ENCODE assay signal across 16 mouse cellular contexts in the genomic region with DNA sequence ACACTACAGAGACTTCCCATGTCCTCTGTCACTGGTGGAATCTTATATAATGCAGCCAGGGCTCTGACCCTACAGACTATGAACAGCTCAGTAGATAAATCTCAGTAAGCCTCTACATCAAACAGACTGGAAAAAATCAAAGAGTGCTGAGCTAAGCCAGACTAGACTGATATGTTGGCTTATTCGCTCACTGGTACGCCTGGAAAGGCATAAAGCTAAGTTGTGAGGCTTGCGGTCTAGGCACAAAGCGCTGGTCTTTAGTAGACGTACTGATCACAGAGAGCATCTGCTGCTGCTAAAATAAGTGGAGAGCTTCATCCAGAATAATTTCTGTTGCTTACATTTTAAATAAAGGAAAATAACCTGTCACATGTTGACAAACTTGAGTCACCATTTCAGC.
A peak's percentile ranks its signal among the peaks of the same experiment; 100 is the strongest.
DNase-seq lines count a peak whose midpoint lies in the region; ATAC-seq and TF ChIP-seq lines count a peak whose summit lies in the region.
"Had no signal": no experiment of that assay in that cellular context is flagged by ENCODE, and none has a peak within 500 bp of the region (broad histone marks: within the 10 kb centered on the region; RNA-seq: fewer than 3 reads in every experiment).

No protein-coding gene starts in this region.

- no peak overlapping the region for H3K4me3 ChIP-seq in heart, embryonic 16.5 days (ENCODE audit: low read length)
- H3K4me3 ChIP-seq in testis, adult 2 months (ENCODE audit: control insufficient read depth, low read depth, low read length), result no peak overlapping the region
- no peak overlapping the region for H3K4me3 ChIP-seq in forebrain, postnatal 0 days (ENCODE audit: low read depth, low read length)
- H3K4me3 ChIP-seq: heart, embryonic 10.5 days; midbrain, embryonic 10.5 days; myocyte had no signal

- H3K36me3 ChIP-seq in heart, embryonic 16.5 days (ENCODE audit: control insufficient read depth, insufficient read depth), result no peaks in the 10 kb centered on the region
- no peaks in the 10 kb centered on the region; the same call in 1 of the 2 replicates for H3K36me3 ChIP-seq in testis, adult 2 months (ENCODE audit: control insufficient read depth, insufficient read depth, low read length)
- no peaks in the 10 kb centered on the region for H3K36me3 ChIP-seq in forebrain, postnatal 0 days (ENCODE audit: insufficient read depth)

- no peaks in the 10 kb centered on the region for H3K27me3 ChIP-seq in heart, embryonic 16.5 days (ENCODE audit: control insufficient read depth, insufficient read depth, low read length)
- H3K27me3 ChIP-seq in testis, adult 2 months (ENCODE audit: control insufficient read depth, insufficient read depth, low read length), result no peaks in the 10 kb centered on the region
- no peaks in the 10 kb centered on the region for H3K27me3 ChIP-seq in forebrain, postnatal 0 days (ENCODE audit: insufficient read depth, low read length)

- H3K9ac ChIP-seq in heart, embryonic 16.5 days (ENCODE audit: low read length), result no peak overlapping the region
- no peak overlapping the region for H3K9ac ChIP-seq in forebrain, postnatal 0 days
- H3K9ac ChIP-seq: liver, embryonic 14.5 days had no signal

- no peak for ATAC-seq in heart, embryonic 16.5 days (replicated peaks; ENCODE audit: extremely low read depth, insufficient read depth, low FRiP score)
- no peak for ATAC-seq in forebrain, postnatal 0 days

- H3K27ac ChIP-seq in heart, embryonic 16.5 days (ENCODE audit: low read length), result peak overlapping the region; percentile 32; the same call in 1 of the 2 replicates
- H3K27ac ChIP-seq in testis, adult 2 months (ENCODE audit: control insufficient read depth, insufficient read depth, low read depth, low read length), result peak overlapping the region; percentile 13; the same call in 1 of the 2 replicates
- no peak overlapping the region for H3K27ac ChIP-seq in forebrain, postnatal 0 days (ENCODE audit: low read depth, low read length)
- H3K27ac ChIP-seq: heart, embryonic 10.5 days; liver, embryonic 14.5 days; midbrain, embryonic 10.5 days had no signal

- no peak overlapping the region for H3K4me2 ChIP-seq in heart, embryonic 16.5 days (ENCODE audit: low read depth, low read length)
- H3K4me2 ChIP-seq in forebrain, postnatal 0 days (ENCODE audit: low read depth), result no peak overlapping the region

- TF ChIP-seq POLR2A in testis, adult 2 months (IDR thresholded peaks at IDR 0.05; ENCODE audit: control insufficient read depth, low read depth, low read length), result no peak

- 63% methylated on average over 5 of the region's 5 CpGs for WGBS in heart, embryonic 16.5 days
- WGBS in forebrain, postnatal 0 days, result 68% methylated on average over 5 of the region's 5 CpGs

- H3K4me1 ChIP-seq in heart, embryonic 16.5 days (ENCODE audit: control insufficient read depth, insufficient read depth, low read length), result peaks cover 36% of the 10 kb centered on the region
- H3K4me1 ChIP-seq in testis, adult 2 months (ENCODE audit: control insufficient read depth, insufficient read depth, low read length), result no peaks in the 10 kb centered on the region
- peaks cover 16% of the 10 kb centered on the region for H3K4me1 ChIP-seq in forebrain, postnatal 0 days (ENCODE audit: insufficient read depth)

- H3K9me3 ChIP-seq in heart, embryonic 16.5 days (replicated peaks; ENCODE audit: control insufficient read depth, low read length), result no peaks in the 10 kb centered on the region
- H3K9me3 ChIP-seq in forebrain, postnatal 0 days (ENCODE audit: low read length), result no peaks in the 10 kb centered on the region
- H3K9me3 ChIP-seq: heart, embryonic 10.5 days; midbrain, embryonic 10.5 days had no signal

- no peak for TF ChIP-seq CTCF in testis, adult 2 months (IDR thresholded peaks at IDR 0.05; ENCODE audit: control insufficient read depth, insufficient read depth, insufficient replicate concordance, low read depth, low read length)
- no peak for TF ChIP-seq CTCF in forebrain, postnatal 0 days (IDR thresholded peaks at IDR 0.05; ENCODE audit: low read depth)

- peak; percentile 18 for DNase-seq in embryo, embryonic 10.5 days (ENCODE audit: low spot score)
- no peak for DNase-seq in embryo, embryonic 10 days (ENCODE audit: low spot score)
- no peak for DNase-seq in heart, postnatal 4 days
- DNase-seq in testis, postnatal 14 days (ENCODE audit: low spot score), result no peak
- DNase-seq in ovary, postnatal 14 days (ENCODE audit: low spot score), result no peak
- DNase-seq in forebrain, postnatal 0 days, result no peak
- DNase-seq: cerebellum, adult 2 months; kidney, adult 11 months; right cerebral cortex, postnatal 14 days; thymus, postnatal 14 days had no signal
